In the genomic region with DNA sequence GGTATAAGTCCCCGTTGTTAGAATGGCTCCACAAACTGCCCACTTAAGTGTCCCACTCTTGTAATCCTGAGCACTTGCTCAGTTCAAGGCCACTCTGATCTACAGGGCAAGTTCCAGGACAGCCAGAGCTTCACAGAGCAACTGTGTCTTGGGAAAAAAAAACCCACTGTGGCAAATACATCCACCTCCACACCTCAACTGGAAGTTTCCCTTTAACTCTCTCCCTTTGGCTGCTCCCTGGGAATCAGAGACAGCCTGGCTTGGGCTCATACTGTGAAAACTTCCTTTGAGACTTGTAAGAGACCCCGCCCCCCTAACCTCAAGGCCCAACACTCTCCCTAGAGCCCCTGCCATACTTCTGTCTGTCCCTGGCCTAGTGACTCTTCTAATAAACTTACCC, we compare ENCODE assay signal across 20 mouse cellular contexts.
"Had no signal": no experiment of that assay in that cellular context is flagged by ENCODE, and none has a peak within 500 bp of the region (broad histone marks: within the 10 kb centered on the region; RNA-seq: fewer than 3 reads in every experiment).

No protein-coding gene starts in this region.

- H3K27ac ChIP-seq: kidney, postnatal 0 days; layer of hippocampus, adult 2 months; left cerebral cortex, adult 2 months; limb, embryonic 13.5 days; liver, embryonic 12.5 days; liver, embryonic 15.5 days; lung, embryonic 15.5 days; midbrain, embryonic 15.5 days; neural tube, embryonic 13.5 days had no signal

- H3K27me3 ChIP-seq: limb, embryonic 13.5 days; liver, embryonic 12.5 days; liver, embryonic 15.5 days; lung, embryonic 15.5 days; midbrain, embryonic 15.5 days; neural tube, embryonic 13.5 days had no signal

- H3K36me3 ChIP-seq: limb, embryonic 13.5 days; liver, embryonic 12.5 days; liver, embryonic 15.5 days; lung, embryonic 15.5 days; midbrain, embryonic 15.5 days; neural tube, embryonic 13.5 days had no signal

- H3K9ac ChIP-seq: limb, embryonic 13.5 days; liver, embryonic 12.5 days; liver, embryonic 15.5 days; lung, embryonic 15.5 days; midbrain, embryonic 15.5 days; neural tube, embryonic 13.5 days had no signal

- H3K4me2 ChIP-seq: limb, embryonic 13.5 days; liver, embryonic 12.5 days; liver, embryonic 15.5 days; lung, embryonic 15.5 days; midbrain, embryonic 11.5 days; midbrain, embryonic 15.5 days; neural tube, embryonic 13.5 days had no signal

- H3K4me1 ChIP-seq: limb, embryonic 13.5 days; liver, embryonic 12.5 days; lung, embryonic 15.5 days; megakaryocyte, embryonic 14.5 days; midbrain, embryonic 15.5 days; neural tube, embryonic 13.5 days had no signal

- H3K9me3 ChIP-seq: limb, embryonic 13.5 days; liver, embryonic 12.5 days; liver, embryonic 15.5 days; lung, embryonic 15.5 days; megakaryocyte, embryonic 14.5 days; midbrain, embryonic 15.5 days; neural tube, embryonic 13.5 days had no signal

- ATAC-seq: intestine, embryonic 16.5 days; liver, embryonic 12.5 days; midbrain, embryonic 15.5 days had no signal

- H3K4me3 ChIP-seq: layer of hippocampus, adult 2 months; left cerebral cortex, adult 2 months; limb, embryonic 13.5 days; liver, embryonic 12.5 days; liver, embryonic 15.5 days; lung, embryonic 15.5 days; megakaryocyte, embryonic 14.5 days; midbrain, embryonic 15.5 days; neural tube, embryonic 13.5 days had no signal

- DNase-seq: kidney, adult 2 months; kidney, postnatal 25 days; layer of hippocampus, adult 9-11 months; liver; lung, adult 18-20 months; lung, postnatal 10 days; lung, postnatal 36 days; thymus, postnatal 25 days had no signal
